Mouse (Mus musculus) myocyte (in vitro differentiated cells): ENCODE data around the gene Bdkrb2.

ENCODE experiments used
- CEBPB ChIP-seq: IDR thresholded peaks from 2 replicates; pipeline ENCODE4 v1.6.1; 2011; ENCODE audit warnings: mild to moderate bottlenecking, moderate library complexity; ENCODE audit not compliant: poor library complexity, insufficient read depth, severe bottlenecking
- E2F4 ChIP-seq: IDR thresholded peaks from one replicate; pipeline ENCODE4 v1.6.1; 2011; ENCODE audit warnings: mild to moderate bottlenecking, control low read depth, moderate library complexity; ENCODE audit not compliant: insufficient read depth
- MAX ChIP-seq: IDR thresholded peaks from one replicate; pipeline ENCODE4 v1.6.1; 2011; ENCODE audit warnings: low read depth, mild to moderate bottlenecking, control low read depth
- MYOD1 ChIP-seq, 3 experiments: IDR thresholded peaks; one replicate each; pipeline ENCODE4 v1.6.1; 2011; ENCODE audit warnings: control low read depth in 2 of 3, low read depth in 2 of 3, mild to moderate bottlenecking in 2 of 3, moderate library complexity in 1 of 3; ENCODE audit not compliant: insufficient read length in 2 of 3, control insufficient read depth in 1 of 3
- POLR2A ChIP-seq: IDR thresholded peaks from one replicate; pipeline ENCODE4 v1.6.1; 2011; ENCODE audit warnings: low read depth, mild to moderate bottlenecking, control low read depth, moderate library complexity; ENCODE audit not compliant: insufficient read length
- TCF12 ChIP-seq: IDR thresholded peaks from one replicate; pipeline ENCODE4 v1.6.1; 2011; ENCODE audit warnings: mild to moderate bottlenecking, control low read depth; ENCODE audit not compliant: poor library complexity, insufficient read depth, severe bottlenecking
- TCF3 ChIP-seq: IDR thresholded peaks from one replicate; pipeline ENCODE4 v1.6.1; 2011; ENCODE audit warnings: low read depth, control low read depth; ENCODE audit not compliant: insufficient read length
- USF1 ChIP-seq: IDR thresholded peaks from one replicate; pipeline ENCODE4 v1.6.1; 2011; ENCODE audit warnings: low read depth, mild to moderate bottlenecking, control low read depth, moderate library complexity

GRCm38 (mm10) chr12:105535968-105536760 is 26.9 kb upstream of the Bdkrb2 start:
- no peak for TF ChIP-seq TCF12
- TF ChIP-seq POLR2A = no peak
- TF ChIP-seq E2F4 = no peak
- no peak for TF ChIP-seq CEBPB
- TF ChIP-seq MAX = no peak
- no peak for TF ChIP-seq TCF3
- TF ChIP-seq USF1 = no peak
- no peak for TF ChIP-seq MYOD1 (IDR thresholded peaks at IDR 0.05; ENCODE audit: control insufficient read depth in 1 of 3, insufficient read length in 2 of 3, low read depth in 2 of 3)
